Mouse (Mus musculus) gastrocnemius, postnatal 10 days (tissue): ENCODE measurements around the gene Etl4. TPM values are rescaled to one million over a fixed set of nuclear protein-coding genes. Genes with fewer than 3 reads are reported as not detected.
"Not testable (repeated sequence)": the region's sequence is repeated elsewhere in the genome, so short reads cannot be mapped to it uniquely, and the experiment has no call there.

ENCODE experiments used
- DNase-seq: peaks from one replicate; pipeline ENCODE4 v3.0.0; 2021; ENCODE audit warnings: mixed read lengths
- total RNA-seq, 2 experiments: library from RNA; stranded (reverse); gene quantifications; 2 replicates each; pipeline ENCODE4 v1.2.3; 2021

Gene Etl4
- total RNA-seq, 2 experiments from 2014 or later, result 38.2 to 51.1 TPM

GRCm38 (mm10) chr2:20167566-20167965, 258.0 kb downstream of the Etl4 start:
- DNase-seq, result no peak

- DNase-seq, result no peak
These were observed 258.6 kb downstream of the Etl4 start for GRCm38 (mm10) chr2:20168156-20168555.

- not testable (repeated sequence) for DNase-seq
These were observed 267.0 kb downstream of the Etl4 start for GRCm38 (mm10) chr2:20176456-20177184.

- DNase-seq, result not testable (repeated sequence)
These were observed 267.7 kb downstream of the Etl4 start for GRCm38 (mm10) chr2:20177236-20177635.

- DNase-seq, result not testable (repeated sequence)
These were observed 271.0 kb downstream of the Etl4 start for GRCm38 (mm10) chr2:20180561-20180960.

GRCm38 (mm10) chr2:20187223-20187622, 277.6 kb downstream of the Etl4 start:
- DNase-seq, result not testable (repeated sequence)

- no peak for DNase-seq
These were observed 293.4 kb downstream of the Etl4 start for GRCm38 (mm10) chr2:20203011-20203410.

GRCm38 (mm10) chr2:20206647-20207046, 297.1 kb downstream of the Etl4 start:
- no peak for DNase-seq

- no peak for DNase-seq
These were observed 299.2 kb downstream of the Etl4 start for GRCm38 (mm10) chr2:20208683-20209194.

GRCm38 (mm10) chr2:20209359-20209758, 299.8 kb downstream of the Etl4 start:
- no peak for DNase-seq

- DNase-seq, result no peak
These were observed 306.7 kb downstream of the Etl4 start for GRCm38 (mm10) chr2:20216275-20216674.

GRCm38 (mm10) chr2:20216686-20217437, 307.3 kb downstream of the Etl4 start:
- DNase-seq, result no peak

- no peak for DNase-seq
These were observed 321.8 kb downstream of the Etl4 start for GRCm38 (mm10) chr2:20231371-20231770.

- no peak for DNase-seq
These were observed 338.6 kb downstream of the Etl4 start for GRCm38 (mm10) chr2:20248043-20248664.

GRCm38 (mm10) chr2:20249403-20249802, 339.8 kb downstream of the Etl4 start:
- peak; percentile 9 for DNase-seq

- peak; percentile 61 for DNase-seq
These were observed 366.5 kb downstream of the Etl4 start for GRCm38 (mm10) chr2:20276124-20276523.

GRCm38 (mm10) chr2:20281903-20282302, 372.3 kb downstream of the Etl4 start:
- no peak for DNase-seq

- no peak for DNase-seq
These were observed 374.8 kb downstream of the Etl4 start for GRCm38 (mm10) chr2:20284425-20284824.

GRCm38 (mm10) chr2:20290982-20291740, 381.6 kb downstream of the Etl4 start:
- no peak for DNase-seq

GRCm38 (mm10) chr2:20291741-20292110, 382.1 kb downstream of the Etl4 start:
- DNase-seq, result no peak

GRCm38 (mm10) chr2:20293336-20293735, 383.8 kb downstream of the Etl4 start:
- DNase-seq, result no peak

GRCm38 (mm10) chr2:20294596-20294995, 385.0 kb downstream of the Etl4 start:
- no peak for DNase-seq
